Mouse (Mus musculus): ENCODE data around the gene Gpr158. TPM values are rescaled to one million over a fixed set of nuclear protein-coding genes. Genes with fewer than 3 reads are reported as not detected.
"Not testable (repeated sequence)": the region's sequence is repeated elsewhere in the genome, so short reads cannot be mapped to it uniquely, and the experiment has no call there.

Gene Gpr158
- polyA plus RNA-seq, 1 experiment: not detected

- Histone ChIP-seq H3K79me3 (ENCODE audit: low read depth) (no peaks in the 10 kb centered on the region), H3K4me3 (ENCODE audit: insufficient read depth, poor library complexity, severe bottlenecking) (no peak overlapping the region), H3ac (ENCODE audit: control insufficient read depth, insufficient read length, low read depth) (no peak overlapping the region), H3K79me2 (ENCODE audit: control insufficient read depth, insufficient read depth) (no peaks in the 10 kb centered on the region), H3K36me3 (ENCODE audit: control insufficient read depth, insufficient read depth) (no peaks in the 10 kb centered on the region), H3K27me3 (ENCODE audit: control insufficient read depth, insufficient read depth, insufficient read length) (no peaks in the 10 kb centered on the region)
- TF ChIP-seq MYOD1 (IDR thresholded peaks at IDR 0.05; ENCODE audit: control insufficient read depth, insufficient read length, low read depth) (no peak), FOSL1 (IDR thresholded peaks at IDR 0.05; ENCODE audit: insufficient read depth, low read length, poor library complexity, severe bottlenecking) (no peak), MAX (IDR thresholded peaks at IDR 0.05) (no peak), MYOG (IDR thresholded peaks at IDR 0.05; ENCODE audit: control insufficient read depth, extremely low read depth, insufficient read length) (no peak), CTCF (IDR thresholded peaks at IDR 0.05; ENCODE audit: control insufficient read depth, insufficient read depth, insufficient read length) (no peak), USF1 (IDR thresholded peaks at IDR 0.05; ENCODE audit: low read depth) (no peak), CEBPB (IDR thresholded peaks at IDR 0.05; ENCODE audit: low read depth) (no peak)
These were observed 40.2 kb downstream of the Gpr158 start for GRCm38 (mm10) chr2:21407443-21407985.

- H3K27me3 ChIP-seq (ENCODE audit: control insufficient read depth, insufficient read depth, insufficient read length): no peaks in the 10 kb centered on the region
- no peak overlapping the region for H3ac ChIP-seq (ENCODE audit: control insufficient read depth, insufficient read length, low read depth)
- H3K36me3 ChIP-seq (ENCODE audit: control insufficient read depth, insufficient read depth): no peaks in the 10 kb centered on the region
- TF ChIP-seq MAX (IDR thresholded peaks at IDR 0.05) (no peak), CTCF (IDR thresholded peaks at IDR 0.05; ENCODE audit: control insufficient read depth, insufficient read depth, insufficient read length) (no peak), MYOG (IDR thresholded peaks at IDR 0.05; ENCODE audit: control insufficient read depth, extremely low read depth, insufficient read length) (no peak), USF1 (IDR thresholded peaks at IDR 0.05; ENCODE audit: low read depth) (no peak), MYOD1 (IDR thresholded peaks at IDR 0.05; ENCODE audit: control insufficient read depth, insufficient read length, low read depth) (no peak), FOSL1 (IDR thresholded peaks at IDR 0.05; ENCODE audit: insufficient read depth, low read length, poor library complexity, severe bottlenecking) (no peak), CEBPB (IDR thresholded peaks at IDR 0.05; ENCODE audit: low read depth) (no peak)
- no peaks in the 10 kb centered on the region for H3K79me2 ChIP-seq (ENCODE audit: control insufficient read depth, insufficient read depth)
- no peak overlapping the region for H3K4me3 ChIP-seq (ENCODE audit: insufficient read depth, poor library complexity, severe bottlenecking)
- H3K79me3 ChIP-seq (ENCODE audit: low read depth): no peaks in the 10 kb centered on the region
These were observed 41.5 kb downstream of the Gpr158 start for GRCm38 (mm10) chr2:21408821-21409220.

GRCm38 (mm10) chr2:21430288-21430687 lies 62.9 kb downstream of the Gpr158 start:
- H3K4me3 ChIP-seq (ENCODE audit: insufficient read depth, poor library complexity, severe bottlenecking): no peak overlapping the region
- TF ChIP-seq FOSL1 (IDR thresholded peaks at IDR 0.05; ENCODE audit: insufficient read depth, low read length, poor library complexity, severe bottlenecking) (no peak), USF1 (IDR thresholded peaks at IDR 0.05; ENCODE audit: low read depth) (no peak), CTCF (IDR thresholded peaks at IDR 0.05; ENCODE audit: control insufficient read depth, insufficient read depth, insufficient read length) (no peak), MYOD1 (IDR thresholded peaks at IDR 0.05; ENCODE audit: control insufficient read depth, insufficient read length, low read depth) (no peak), MAX (IDR thresholded peaks at IDR 0.05) (no peak), MYOG (IDR thresholded peaks at IDR 0.05; ENCODE audit: control insufficient read depth, extremely low read depth, insufficient read length) (no peak), CEBPB (IDR thresholded peaks at IDR 0.05; ENCODE audit: low read depth) (no peak)
- no peaks in the 10 kb centered on the region for H3K79me2 ChIP-seq (ENCODE audit: control insufficient read depth, insufficient read depth)
- no peak overlapping the region for H3ac ChIP-seq (ENCODE audit: control insufficient read depth, insufficient read length, low read depth)
- no peaks in the 10 kb centered on the region for H3K27me3 ChIP-seq (ENCODE audit: control insufficient read depth, insufficient read depth, insufficient read length)
- no peaks in the 10 kb centered on the region for H3K79me3 ChIP-seq (ENCODE audit: low read depth)
- H3K36me3 ChIP-seq (ENCODE audit: control insufficient read depth, insufficient read depth): no peaks in the 10 kb centered on the region

GRCm38 (mm10) chr2:21431182-21431581 lies 63.8 kb downstream of the Gpr158 start:
- H3K36me3 ChIP-seq (ENCODE audit: control insufficient read depth, insufficient read depth): no peaks in the 10 kb centered on the region
- no peaks in the 10 kb centered on the region for H3K27me3 ChIP-seq (ENCODE audit: control insufficient read depth, insufficient read depth, insufficient read length)
- TF ChIP-seq FOSL1 (IDR thresholded peaks at IDR 0.05; ENCODE audit: insufficient read depth, low read length, poor library complexity, severe bottlenecking): no peak
- no peak for TF ChIP-seq CEBPB (IDR thresholded peaks at IDR 0.05; ENCODE audit: low read depth)
- no peak for TF ChIP-seq MAX (IDR thresholded peaks at IDR 0.05)
- TF ChIP-seq MYOG (IDR thresholded peaks at IDR 0.05; ENCODE audit: control insufficient read depth, extremely low read depth, insufficient read length): no peak
- TF ChIP-seq CTCF (IDR thresholded peaks at IDR 0.05; ENCODE audit: control insufficient read depth, insufficient read depth, insufficient read length): no peak
- TF ChIP-seq MYOD1 (IDR thresholded peaks at IDR 0.05; ENCODE audit: control insufficient read depth, insufficient read length, low read depth): no peak
- TF ChIP-seq USF1 (IDR thresholded peaks at IDR 0.05; ENCODE audit: low read depth): no peak
- H3ac ChIP-seq (ENCODE audit: control insufficient read depth, insufficient read length, low read depth): no peak overlapping the region
- H3K4me3 ChIP-seq (ENCODE audit: insufficient read depth, poor library complexity, severe bottlenecking): no peak overlapping the region
- H3K79me2 ChIP-seq (ENCODE audit: control insufficient read depth, insufficient read depth): no peaks in the 10 kb centered on the region
- no peaks in the 10 kb centered on the region for H3K79me3 ChIP-seq (ENCODE audit: low read depth)

- Histone ChIP-seq H3K36me3 (ENCODE audit: control insufficient read depth, insufficient read depth) (no peaks in the 10 kb centered on the region), H3K4me3 (ENCODE audit: insufficient read depth, poor library complexity, severe bottlenecking) (no peak overlapping the region), H3K27me3 (ENCODE audit: control insufficient read depth, insufficient read depth, insufficient read length) (no peaks in the 10 kb centered on the region), H3ac (ENCODE audit: control insufficient read depth, insufficient read length, low read depth) (no peak overlapping the region), H3K79me3 (ENCODE audit: low read depth) (no peaks in the 10 kb centered on the region), H3K79me2 (ENCODE audit: control insufficient read depth, insufficient read depth) (no peaks in the 10 kb centered on the region)
- TF ChIP-seq CEBPB (IDR thresholded peaks at IDR 0.05; ENCODE audit: low read depth) (no peak), CTCF (IDR thresholded peaks at IDR 0.05; ENCODE audit: control insufficient read depth, insufficient read depth, insufficient read length) (no peak), MYOG (IDR thresholded peaks at IDR 0.05; ENCODE audit: control insufficient read depth, extremely low read depth, insufficient read length) (no peak), FOSL1 (IDR thresholded peaks at IDR 0.05; ENCODE audit: insufficient read depth, low read length, poor library complexity, severe bottlenecking) (no peak), MYOD1 (IDR thresholded peaks at IDR 0.05; ENCODE audit: control insufficient read depth, insufficient read length, low read depth) (no peak), USF1 (IDR thresholded peaks at IDR 0.05; ENCODE audit: low read depth) (no peak), MAX (IDR thresholded peaks at IDR 0.05) (no peak)
These were observed 72.3 kb downstream of the Gpr158 start for GRCm38 (mm10) chr2:21439626-21440025.

GRCm38 (mm10) chr2:21460606-21461005 lies 93.3 kb downstream of the Gpr158 start:
- not testable (repeated sequence) for H3K27me3 ChIP-seq (ENCODE audit: control insufficient read depth, insufficient read depth, insufficient read length); H3ac ChIP-seq (ENCODE audit: control insufficient read depth, insufficient read length, low read depth); H3K79me3 ChIP-seq (ENCODE audit: low read depth); H3K36me3 ChIP-seq (ENCODE audit: control insufficient read depth, insufficient read depth); H3K79me2 ChIP-seq (ENCODE audit: control insufficient read depth, insufficient read depth); H3K4me3 ChIP-seq (ENCODE audit: insufficient read depth, poor library complexity, severe bottlenecking)
